Mouse (Mus musculus) embryo, embryonic 11.5 days (tissue): ENCODE results near the gene Gm3250.
"Not testable (repeated sequence)": the region's sequence is repeated elsewhere in the genome, so short reads cannot be mapped to it uniquely, and the experiment has no call there.

Experiments used
- DNase-seq: peaks from one replicate; pipeline ENCODE4 v3.0.0-alpha.2; 2012; ENCODE audit warnings: low read depth, low spot score

The Gm3250 gene

GRCm38 (mm10) chr10:77751254-77751653 is 31.1 kb downstream of the Gm3250 start, which contains the start of gene Gm9736:
Gm9736 (minus strand) TSS chr10:77751354.
- not testable (repeated sequence) for DNase-seq

- DNase-seq, result not testable (repeated sequence)
These were observed 31.7 kb downstream of the Gm3250 start for GRCm38 (mm10) chr10:77750686-77751085.

GRCm38 (mm10) chr10:77741924-77742688 is 40.2 kb downstream of the Gm3250 start, which contains the start of gene Gm18596:
Gm18596 (minus strand) TSS chr10:77742638.
- not testable (repeated sequence) for DNase-seq

- DNase-seq, result no peak
These were observed 43.4 kb downstream of the Gm3250 start for GRCm38 (mm10) chr10:77738929-77739328.

- no peak for DNase-seq
These were observed 46.4 kb downstream of the Gm3250 start for GRCm38 (mm10) chr10:77735928-77736327.
